Mouse (Mus musculus) CD4-positive naive resting alpha-beta T cell, adult 76 days (primary cell): ENCODE data around the gene Dnm3. TPM values are rescaled to one million over a fixed set of nuclear protein-coding genes. Genes with fewer than 3 reads are reported as not detected.

Source experiments
- total RNA-seq: library from RNA; stranded (reverse); gene quantifications from one replicate; pipeline ENCODE4 v1.2.4, GENCODE M21; 2023

The Dnm3 gene
- total RNA-seq, result 1.2 TPM

DNA sequence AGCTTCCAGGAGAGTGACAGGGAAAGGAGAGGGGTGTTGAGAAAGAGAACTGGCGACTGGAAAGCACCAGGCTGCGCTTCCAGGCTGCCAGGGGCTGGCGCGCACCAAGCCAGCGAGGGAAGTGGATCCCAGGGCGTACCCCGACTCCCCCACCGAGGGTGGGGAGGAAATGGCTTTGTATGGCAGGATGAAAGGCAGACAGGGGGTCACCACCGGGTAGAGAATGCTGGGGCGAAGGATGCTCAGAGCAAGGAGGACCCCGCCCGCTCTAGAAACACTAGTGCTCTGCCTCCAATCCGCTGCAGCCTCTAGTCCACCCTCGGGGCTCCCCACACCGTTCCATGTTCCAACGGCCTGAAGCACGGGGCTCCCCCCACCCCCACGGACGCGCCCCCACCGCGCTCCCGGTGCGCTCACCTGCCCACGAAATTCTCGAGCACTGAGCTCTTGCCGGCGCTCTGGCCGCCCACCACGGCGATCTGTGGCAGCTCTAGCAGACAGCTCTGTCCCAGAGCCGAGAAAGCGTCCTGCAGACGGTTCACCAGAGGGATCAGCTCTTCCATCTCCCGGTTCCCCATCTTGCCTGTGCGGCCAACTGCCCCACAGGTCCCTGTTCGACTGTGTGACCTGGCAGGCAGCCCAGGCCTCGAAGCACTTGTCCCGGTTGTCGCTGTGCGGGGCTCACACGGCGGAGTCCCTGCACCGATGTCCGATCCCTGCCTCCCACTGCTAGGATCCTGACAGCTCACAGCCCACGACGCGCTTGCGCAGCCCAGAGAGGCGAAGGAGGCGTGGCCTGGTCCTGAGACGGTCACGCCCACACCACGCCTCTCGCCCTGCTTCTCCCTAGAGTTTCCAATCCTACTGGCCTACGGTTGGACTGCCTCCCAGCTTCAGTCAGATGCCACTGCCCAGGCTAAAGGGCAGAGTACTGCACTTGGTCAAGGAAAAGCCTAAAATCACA lies at the start of gene Dnm3:
TSS of gene Dnm3 (minus strand) at position 789 of the 964 bp plus-strand sequence.

DNA sequence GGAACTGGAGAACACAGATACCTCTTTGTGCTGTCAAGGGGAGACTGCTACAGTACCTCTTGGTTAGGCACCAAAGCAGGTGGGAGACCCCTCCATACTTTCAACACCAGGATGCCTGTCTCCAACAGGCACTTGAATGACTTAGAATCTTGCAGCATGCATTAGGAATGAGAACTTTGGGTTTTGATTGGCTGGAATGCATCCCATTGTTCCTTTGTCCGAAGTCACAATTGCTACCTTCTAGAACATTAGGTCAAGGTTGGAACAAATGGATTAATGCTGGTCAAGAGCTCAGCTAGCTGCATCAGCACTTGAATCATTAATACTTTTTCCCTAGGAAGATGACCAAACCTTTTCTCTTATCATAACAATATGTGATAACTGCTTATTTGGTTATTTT lies 498.3 kb downstream of the Dnm3 start, which contains the start of gene 4930558K02Rik:
TSS of gene 4930558K02Rik (minus strand) at position 101 of the 400 bp plus-strand sequence.

DNA sequence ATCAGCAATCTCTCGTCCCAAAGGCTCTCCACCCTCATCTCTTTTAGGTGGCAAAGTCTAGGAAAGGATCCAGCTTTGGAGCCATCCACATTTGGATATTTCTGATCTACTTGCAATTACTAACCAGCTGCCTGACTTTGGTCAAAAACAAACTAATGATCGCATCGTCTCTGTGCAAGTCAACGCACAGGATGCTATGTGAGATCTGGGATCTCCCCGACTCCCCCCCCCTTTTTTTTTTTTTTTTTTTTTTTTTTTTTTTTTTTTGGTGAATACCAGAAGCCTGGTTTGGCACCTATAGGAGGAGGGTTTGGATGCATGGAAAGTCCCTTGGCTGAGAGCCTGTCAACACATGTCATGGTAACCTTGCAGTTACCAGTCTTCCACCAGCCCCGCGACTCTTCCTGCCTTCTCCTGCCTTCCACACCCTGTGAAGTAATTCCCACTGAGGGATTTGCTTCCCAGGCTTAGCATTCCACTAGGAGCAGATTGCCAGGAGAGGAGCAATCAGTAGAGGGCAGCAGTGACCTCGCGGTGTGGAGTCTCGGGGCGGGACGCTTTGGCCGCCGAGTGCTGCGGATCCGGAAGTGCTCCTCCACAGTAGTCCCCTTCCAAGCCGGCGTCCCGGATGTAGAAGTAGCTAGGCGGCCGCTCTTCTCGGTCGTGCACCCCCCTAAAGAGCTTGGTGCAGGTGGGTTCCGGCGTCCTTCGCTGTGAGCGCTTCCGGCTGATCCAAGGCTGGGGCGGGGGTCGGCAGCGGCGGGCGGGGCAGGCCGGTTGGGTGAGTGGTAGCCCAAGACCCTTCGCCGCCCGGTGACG lies 509.0 kb downstream of the Dnm3 start, which contains the start of gene Pigc:
TSS of gene Pigc (plus strand) at position 598 of the 819 bp plus-strand sequence.

Other genes with a start within 250 kb of the Dnm3 start
- gene Mettl13, start 70.5 kb upstream of the Dnm3 start, total RNA-seq, result 11.9 TPM
- 93.3 TPM for gene Vamp4, start 92.5 kb upstream of the Dnm3 start, total RNA-seq
- not detected for gene Myoc, start 161.1 kb upstream of the Dnm3 start, total RNA-seq
- not detected for gene Myocos, start 180.2 kb upstream of the Dnm3 start, total RNA-seq